Mouse (Mus musculus) liver, adult 10 weeks (tissue): ENCODE data around the gene Lrr1. TPM values are rescaled to one million over a fixed set of nuclear protein-coding genes. Genes with fewer than 3 reads are reported as not detected.

Source experiments
- polyA plus RNA-seq: library from polyadenylated mRNA; stranded (reverse); fragments of 350-450 nt; fragmentation: Illumina TruSeq; extraction: RNeasy Lipid Tissue Mini Kit (QIAGEN cat#74804); gene quantifications from one replicate; pipeline ENCODE4 v1.2.3, GENCODE M21; 2014; ENCODE audit warnings: low read depth, low replicate concordance

The Lrr1 gene
- not detected for polyA plus RNA-seq

DNA sequence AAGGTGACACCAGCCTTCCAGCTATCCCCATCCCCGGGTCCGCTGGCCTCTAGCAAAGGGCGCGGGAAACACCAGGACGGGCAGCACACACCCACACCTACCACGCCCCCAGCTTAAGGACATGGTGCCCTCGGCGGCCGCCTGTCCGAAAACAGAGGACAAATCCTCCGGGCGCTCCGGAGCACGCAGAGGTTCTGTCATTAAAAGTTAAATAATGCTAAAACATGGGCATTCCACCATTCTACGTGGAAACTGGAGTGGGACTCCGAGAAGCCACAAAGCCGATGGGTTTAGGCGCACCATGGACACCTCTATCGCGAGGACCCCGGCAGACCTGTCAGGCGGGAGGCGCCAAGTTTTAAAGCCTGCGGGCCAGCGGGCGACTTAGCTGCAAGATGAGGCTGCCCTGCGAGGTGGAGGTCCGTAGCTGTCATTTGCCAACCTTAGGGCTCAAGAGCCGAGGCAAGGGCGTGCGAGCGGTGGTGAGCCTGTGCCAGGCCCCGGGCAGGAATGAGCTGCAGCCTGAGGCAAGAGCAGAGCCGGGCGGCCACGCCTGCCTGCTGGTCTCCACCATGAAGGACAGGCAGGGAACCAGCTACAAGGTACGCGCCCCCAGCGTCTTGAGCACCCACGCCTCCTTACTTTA lies at the start of gene Lrr1:
Gene Lrr1 (plus strand): TSS at position 354 of the 646 bp plus-strand sequence.

DNA sequence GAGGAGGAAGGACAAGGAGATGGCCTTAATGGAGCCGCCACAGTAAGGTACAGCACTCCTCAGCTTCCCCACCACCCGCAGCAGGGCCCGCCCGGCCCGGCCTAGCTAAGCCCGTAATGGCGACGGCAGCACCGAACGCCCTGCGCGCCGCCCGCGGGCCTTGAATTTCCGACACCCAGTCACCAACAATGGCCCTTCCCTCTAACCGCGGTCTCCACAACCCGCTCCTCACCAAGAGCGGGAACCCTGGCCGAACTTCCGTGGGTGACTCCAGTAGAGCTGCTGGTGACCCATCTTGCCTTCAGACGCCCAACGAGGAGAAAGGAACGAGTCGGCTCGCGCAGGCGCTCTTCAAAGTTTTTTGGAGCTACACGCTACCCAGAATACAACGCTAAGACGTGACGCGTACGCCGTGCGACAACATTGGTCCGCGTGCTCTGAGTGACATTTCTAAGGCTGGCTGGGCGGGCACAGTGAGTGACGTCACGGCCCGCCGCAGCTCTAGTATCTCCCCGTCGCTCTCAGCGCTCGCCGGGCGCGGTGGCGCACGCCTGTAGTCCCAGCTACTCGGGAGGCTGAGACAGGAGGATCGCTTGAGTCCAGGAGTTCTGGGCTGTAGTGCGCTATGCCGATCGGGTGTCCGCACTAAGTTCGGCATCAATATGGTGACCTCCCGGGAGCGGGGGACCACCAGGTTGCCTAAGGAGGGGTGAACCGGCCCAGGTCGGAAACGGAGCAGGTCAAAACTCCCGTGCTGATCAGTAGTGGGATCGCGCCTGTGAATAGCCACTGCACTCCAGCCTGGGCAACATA lies 9.6 kb upstream of the Lrr1 start, which contains the start of gene Rps29:
Gene Rps29 (minus strand): TSS at position 422 of the 813 bp plus-strand sequence.

DNA sequence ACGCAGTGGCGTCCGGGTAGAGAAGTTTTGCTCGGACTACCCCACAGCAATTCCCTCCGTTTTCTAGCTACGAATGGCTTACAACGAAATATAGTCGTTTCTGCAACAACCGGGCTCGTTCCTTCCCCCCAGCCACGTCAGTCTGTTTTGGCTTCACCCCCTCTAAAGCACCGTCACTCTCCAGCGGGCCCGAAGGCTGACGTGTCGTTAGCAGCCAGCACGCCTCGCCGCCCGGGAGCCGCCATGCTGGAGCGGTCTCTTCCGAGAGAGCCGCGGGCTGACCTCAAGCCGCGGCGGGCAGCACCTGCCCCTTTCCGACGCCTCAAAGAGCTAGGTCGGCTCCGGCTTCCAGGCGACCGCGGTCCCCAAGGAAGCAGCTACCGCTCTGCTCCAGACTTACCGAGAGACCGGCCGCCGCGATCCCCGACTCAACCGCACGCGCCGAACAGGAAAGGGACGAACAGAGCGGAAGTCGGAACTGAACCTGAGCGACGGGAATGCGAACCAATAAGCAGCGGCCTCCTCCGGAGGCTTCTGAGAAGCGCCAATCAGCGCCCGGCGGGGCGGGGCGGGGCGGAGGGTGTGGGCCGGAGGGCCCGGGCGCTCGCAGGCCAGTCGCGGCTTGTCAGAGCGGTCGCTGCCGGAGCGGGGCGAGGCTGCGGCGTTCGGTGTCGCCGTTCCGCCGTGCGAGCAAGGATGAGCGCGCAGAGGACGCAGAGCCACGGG lies 15.1 kb downstream of the Lrr1 start, which contains the start of the genes Rpl36al and Mgat2:
Gene Rpl36al (minus strand): TSS at position 501 of the 726 bp plus-strand sequence.
Gene Mgat2 (plus strand): TSS at position 575 of the 726 bp plus-strand sequence.

DNA sequence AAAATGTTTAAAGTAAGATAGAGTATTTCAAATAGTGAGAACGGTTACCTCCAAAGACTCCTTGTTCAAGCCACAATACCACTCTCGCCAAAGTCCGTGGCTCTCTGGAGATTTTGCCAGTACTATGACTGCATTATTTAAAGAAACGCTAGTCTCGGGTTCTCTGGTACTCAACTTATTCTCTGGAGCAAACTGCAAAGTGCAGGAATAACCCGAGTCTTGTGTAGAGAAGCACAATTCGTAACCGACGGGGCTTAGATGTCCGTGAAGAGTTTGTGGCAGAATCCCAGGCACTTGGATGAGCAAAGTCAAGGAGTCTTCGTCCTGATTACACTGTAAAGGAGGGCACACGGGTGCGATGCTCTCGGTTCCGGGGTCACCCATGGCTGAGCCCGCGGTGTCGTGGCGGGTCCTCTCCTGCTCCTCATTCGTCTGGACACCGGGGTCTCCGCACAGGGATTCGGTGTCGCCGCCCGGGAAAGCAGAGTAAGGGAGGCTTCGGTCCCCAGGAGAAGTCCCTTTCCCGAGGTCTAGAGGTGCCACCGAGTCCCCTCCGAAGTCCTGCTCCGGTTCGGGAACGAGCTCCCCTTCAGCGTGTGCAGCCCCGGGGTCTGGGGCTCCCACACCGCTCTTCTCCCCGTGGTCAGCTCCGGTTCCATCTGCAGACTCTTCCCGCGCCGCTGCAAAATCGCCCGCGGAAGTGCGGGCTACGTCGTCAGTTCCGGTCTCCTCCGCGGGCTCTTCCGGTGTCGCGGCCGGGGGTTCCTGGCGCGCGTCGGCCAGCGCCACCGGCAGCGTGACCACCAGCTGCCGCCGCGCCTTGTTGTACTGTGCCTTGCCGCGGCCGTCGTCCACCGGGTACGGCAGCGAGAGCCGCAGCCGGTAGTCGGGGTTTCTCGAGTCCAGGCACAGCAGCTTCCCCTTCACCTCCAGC lies 28.1 kb downstream of the Lrr1 start, which contains the start of gene Gm49383:
Gene Gm49383 (minus strand): TSS at position 661 of the 934 bp plus-strand sequence.

DNA sequence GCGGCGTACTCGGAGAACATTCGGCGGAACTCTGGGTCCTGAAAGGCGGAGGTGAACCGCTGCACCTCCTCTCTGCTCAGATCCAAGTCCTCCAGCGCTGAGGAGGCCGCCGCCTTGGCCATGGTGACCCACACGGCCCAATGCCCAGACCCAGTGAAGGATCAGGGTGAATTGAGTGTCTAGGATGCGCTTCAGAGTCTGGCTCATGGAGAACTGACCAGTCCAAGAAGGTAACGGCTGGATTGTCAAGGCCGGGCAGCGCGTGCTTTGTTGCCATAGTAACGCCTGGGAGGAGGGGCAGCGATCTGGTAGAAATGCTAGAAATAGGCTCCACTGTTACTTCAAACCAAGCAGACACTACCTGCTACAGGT lies 29.5 kb downstream of the Lrr1 start, which contains the start of gene Dnaaf2:
Gene Dnaaf2 (minus strand): TSS at position 266 of the 372 bp plus-strand sequence.

DNA sequence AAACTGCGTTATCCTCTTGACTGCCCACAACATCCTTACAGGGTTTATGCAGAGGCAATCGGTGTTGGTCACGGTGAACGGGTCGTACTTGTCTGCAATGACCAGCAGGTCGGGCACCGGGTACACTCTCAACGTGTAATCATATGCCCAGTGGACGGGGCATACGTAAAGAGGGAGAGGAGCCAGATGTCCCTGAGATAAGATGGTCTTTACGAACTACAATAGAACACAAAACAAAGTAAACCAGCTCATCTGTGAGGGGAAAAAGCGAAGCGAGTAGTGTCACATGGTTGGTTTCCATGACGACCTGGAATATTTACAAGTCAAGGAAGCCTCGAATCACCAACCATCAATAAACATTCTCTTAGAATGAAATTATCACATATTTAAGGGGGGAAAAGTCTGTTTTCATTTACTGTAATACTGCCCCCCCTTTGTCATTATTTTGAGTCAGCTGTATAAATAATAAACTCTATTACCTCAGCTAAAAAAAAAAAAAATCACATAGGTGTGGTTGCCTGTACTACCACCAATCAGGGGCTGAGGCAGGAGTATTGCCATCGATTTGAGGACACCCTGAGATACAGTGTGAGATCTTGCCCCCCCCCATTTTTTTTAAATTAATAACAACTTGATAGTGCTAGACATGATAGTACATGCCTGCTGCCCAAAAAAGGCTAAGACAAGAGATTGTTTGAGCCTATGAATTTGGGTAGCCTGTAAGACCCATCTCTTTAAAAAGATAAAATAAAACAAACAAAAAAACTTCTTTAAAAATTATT lies 35.6 kb downstream of the Lrr1 start, which contains the start of gene Gm49384:
Gene Gm49384 (minus strand): TSS at position 216 of the 782 bp plus-strand sequence.

DNA sequence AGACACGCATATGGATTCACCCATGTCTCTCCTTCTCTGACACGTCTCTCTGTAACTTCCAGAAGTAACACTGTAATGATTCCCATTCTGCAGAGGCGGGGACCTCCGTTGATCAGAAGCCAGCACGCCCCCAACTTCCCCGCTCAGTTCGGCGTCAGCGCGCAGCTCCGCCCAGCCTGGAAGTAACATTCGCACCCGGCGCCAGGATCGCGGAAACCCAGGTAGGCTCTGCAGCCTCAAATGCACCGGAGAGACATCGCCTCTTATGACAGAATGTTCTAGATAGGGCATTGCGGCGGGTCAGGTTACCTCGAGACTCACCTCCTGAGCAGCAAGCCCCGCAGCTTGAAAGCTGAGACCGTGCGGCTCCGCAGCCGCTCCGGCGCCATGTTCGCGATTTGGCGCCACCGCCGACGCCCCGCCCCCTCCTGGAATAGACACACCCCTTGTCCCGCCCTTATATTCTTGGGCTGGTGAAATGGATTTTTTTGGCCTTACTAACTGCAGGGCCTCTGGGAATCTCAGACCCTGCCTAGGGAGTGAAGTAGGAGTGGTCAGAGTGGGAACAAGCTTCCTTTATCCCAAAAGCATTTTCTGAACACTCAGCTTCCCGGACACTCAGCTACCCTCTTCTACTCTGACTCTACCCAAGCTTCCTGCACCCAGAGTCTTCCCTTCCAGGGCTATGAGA lies 59.3 kb downstream of the Lrr1 start, which contains the start of gene Pole2:
Gene Pole2 (minus strand): TSS at position 420 of the 691 bp plus-strand sequence.

Other genes with a start within 250 kb of the Lrr1 start
- gene Rps29, start 9.6 kb upstream of the Lrr1 start, polyA plus RNA-seq = 27.2 TPM
- gene Rpl36al, start 15.3 kb downstream of the Lrr1 start, polyA plus RNA-seq = 179 TPM
- gene Mgat2, start 15.3 kb downstream of the Lrr1 start, polyA plus RNA-seq = 53.9 TPM
- gene Gm49383, start 28.3 kb downstream of the Lrr1 start, polyA plus RNA-seq = 1.7 TPM
- gene Dnaaf2, start 29.6 kb downstream of the Lrr1 start, polyA plus RNA-seq = 0.77 TPM
- 3.3 TPM for gene Gm49384, start 35.5 kb downstream of the Lrr1 start, polyA plus RNA-seq
- 0.85 TPM for gene Pole2, start 59.4 kb downstream of the Lrr1 start, polyA plus RNA-seq
- 0.61 TPM for gene Klhdc1, start 72.4 kb downstream of the Lrr1 start, polyA plus RNA-seq
- 48.6 TPM for gene Klhdc2, start 127.9 kb downstream of the Lrr1 start, polyA plus RNA-seq
- 32.8 TPM for gene Nemf, start 188.4 kb downstream of the Lrr1 start, polyA plus RNA-seq
- 23.5 TPM for gene Arf6, start 203.3 kb downstream of the Lrr1 start, polyA plus RNA-seq
- gene Gm9887, start 203.6 kb downstream of the Lrr1 start, polyA plus RNA-seq = not detected